Comparison of ENCODE assay signal across 25 mouse cellular contexts in genomic region chr5:142001131-142001530, GRCm38 (mm10).
DNase-seq lines count a peak whose midpoint lies in the region; ATAC-seq and TF ChIP-seq lines count a peak whose summit lies in the region.
"Had no signal": no experiment of that assay in that cellular context is flagged by ENCODE, and none has a peak within 500 bp of the region (broad histone marks: within the 10 kb centered on the region; RNA-seq: fewer than 3 reads in every experiment).

No protein-coding gene starts in this region.

- no peaks in the 10 kb centered on the region for H3K27me3 ChIP-seq in stomach, embryonic 14.5 days (ENCODE audit: control insufficient read depth, insufficient read depth, low read length)
- no peaks in the 10 kb centered on the region for H3K27me3 ChIP-seq in stomach, postnatal 0 days (ENCODE audit: control insufficient read depth, insufficient read depth, low read length)
- H3K27me3 ChIP-seq: forebrain, embryonic 15.5 days; hindbrain, embryonic 12.5 days; limb, embryonic 13.5 days; liver, embryonic 13.5 days had no signal

- no peak for TF ChIP-seq EP300 in stomach, postnatal 0 days (optimal IDR thresholded peaks at IDR 0.05)

- DNase-seq in kidney, postnatal 10 days = peak; percentile 14
- no peak for DNase-seq in kidney, postnatal 4 days
- DNase-seq in stomach, postnatal 0 days (ENCODE audit: low spot score) = no peak
- peak; percentile 86 for DNase-seq in adrenal gland, postnatal 25 days
- DNase-seq in left cerebral cortex, adult 11 months (ENCODE audit: low spot score) = no peak
- DNase-seq in cerebellum, adult 8-10 months = no peak
- DNase-seq: B cell, adult 2 months; cerebellum, adult 9-10 months; gastrocnemius, postnatal 14 days; heart, adult 11 months; kidney, adult 2 months; kidney, postnatal 14 days; layer of hippocampus, postnatal 36 days; liver, embryonic 13.5 days; lung, adult 2 months; right cerebral cortex, postnatal 25 days; spleen, adult 18-20 months; thymus, postnatal 14 days had no signal

- H3K4me3 ChIP-seq in stomach, embryonic 14.5 days (ENCODE audit: low read depth, low read length) = no peak overlapping the region
- no peak overlapping the region for H3K4me3 ChIP-seq in stomach, postnatal 0 days (ENCODE audit: low read depth, low read length)
- H3K4me3 ChIP-seq: embryonic facial prominence, embryonic 10.5 days; forebrain, embryonic 15.5 days; hindbrain, embryonic 12.5 days; limb, embryonic 13.5 days; liver, embryonic 13.5 days had no signal

- H3K36me3 ChIP-seq in stomach, embryonic 14.5 days (ENCODE audit: control insufficient read depth, insufficient read depth, low read length) = 0 out of 2 replicates have a peak, but pooled peaks cover 3% of the 10 kb centered on the region
- H3K36me3 ChIP-seq in stomach, postnatal 0 days (ENCODE audit: control insufficient read depth, insufficient read depth, low read length) = no peaks in the 10 kb centered on the region
- H3K36me3 ChIP-seq: embryonic facial prominence, embryonic 10.5 days; forebrain, embryonic 15.5 days; G1E; hindbrain, embryonic 12.5 days; liver, embryonic 13.5 days had no signal

- H3K4me1 ChIP-seq in stomach, embryonic 14.5 days (ENCODE audit: control insufficient read depth, insufficient read depth, low read length) = 0 out of 2 replicates have a peak, but pooled peaks cover 4% of the 10 kb centered on the region
- H3K4me1 ChIP-seq in stomach, postnatal 0 days (replicated peaks; ENCODE audit: control insufficient read depth, insufficient read depth) = no peaks in the 10 kb centered on the region
- H3K4me1 ChIP-seq: forebrain, embryonic 15.5 days; liver, embryonic 13.5 days had no signal

- no peaks in the 10 kb centered on the region for H3K9me3 ChIP-seq in stomach, embryonic 14.5 days (ENCODE audit: control insufficient read depth, low read depth, low read length)
- H3K9me3 ChIP-seq in stomach, postnatal 0 days (ENCODE audit: control insufficient read depth, low read length) = peaks cover 3% of the 10 kb centered on the region; the same call in 1 of the 2 replicates
- H3K9me3 ChIP-seq: forebrain, embryonic 15.5 days had no signal

- ATAC-seq in stomach, embryonic 14.5 days (ENCODE audit: insufficient number of reproducible peaks, insufficient read depth, low FRiP score, low read depth) = no peak
- ATAC-seq in stomach, postnatal 0 days (ENCODE audit: low FRiP score, low TSS enrichment) = no peak
- ATAC-seq: forebrain, embryonic 15.5 days had no signal

- H3K27ac ChIP-seq in stomach, embryonic 14.5 days (ENCODE audit: low read length) = 0 out of 2 replicates have a peak overlapping the region, but pooled peaks have one; percentile 44
- no peak overlapping the region for H3K27ac ChIP-seq in stomach, postnatal 0 days (replicated peaks)
- H3K27ac ChIP-seq: embryonic facial prominence, embryonic 10.5 days; forebrain, embryonic 15.5 days; hindbrain, embryonic 12.5 days; limb, embryonic 13.5 days; liver, embryonic 13.5 days had no signal

- no peak overlapping the region for H3K4me2 ChIP-seq in stomach, embryonic 14.5 days (replicated peaks; ENCODE audit: low read depth, low read length)
- no peak overlapping the region for H3K4me2 ChIP-seq in stomach, postnatal 0 days (replicated peaks; ENCODE audit: low read depth)
- H3K4me2 ChIP-seq: forebrain, embryonic 15.5 days; heart, embryonic 11.5 days; hindbrain, embryonic 12.5 days; limb, embryonic 13.5 days; liver, embryonic 13.5 days had no signal

- TF ChIP-seq CTCF in stomach, postnatal 0 days (IDR thresholded peaks at IDR 0.05; ENCODE audit: low read depth) = no peak

- H3K9ac ChIP-seq in stomach, embryonic 14.5 days (replicated peaks; ENCODE audit: low read depth, low read length) = no peak overlapping the region
- no peak overlapping the region for H3K9ac ChIP-seq in stomach, postnatal 0 days (ENCODE audit: low read length)
- H3K9ac ChIP-seq: forebrain, embryonic 15.5 days; hindbrain, embryonic 12.5 days; limb, embryonic 13.5 days; liver, embryonic 13.5 days had no signal

- WGBS in stomach, embryonic 14.5 days = 49% methylated on average over 6 of the region's 6 CpGs
- WGBS in stomach, postnatal 0 days = 55% methylated on average over 6 of the region's 6 CpGs

Comparison
In these comparisons a context has a peak if more than half of its experiments do, and no peak if none do; other contexts are left out.
1. DNase-seq: peak in kidney, postnatal 10 days (single experiment) and adrenal gland, postnatal 25 days (single experiment); none in kidney, postnatal 4 days (0 of 2), stomach, postnatal 0 days (single experiment), left cerebral cortex, adult 11 months (single experiment) and cerebellum, adult 8-10 months (single experiment).